Mouse (Mus musculus): ENCODE data around the gene Tgm4.

Gene Tgm4

GRCm38 (mm10) chr9:123107186-123107585 is 72.7 kb downstream of the Tgm4 start:
- no peak for DNase-seq (ENCODE audit: low spot score)

GRCm38 (mm10) chr9:123109188-123109587 is 74.7 kb downstream of the Tgm4 start:
- DNase-seq (ENCODE audit: low spot score), result no peak

GRCm38 (mm10) chr9:123111751-123112221 is 77.3 kb downstream of the Tgm4 start:
- DNase-seq (ENCODE audit: low spot score), result no peak

GRCm38 (mm10) chr9:123112805-123113521 is 78.4 kb downstream of the Tgm4 start, which contains the start of the genes Zdhhc3 and Exosc7:
Gene Zdhhc3, minus strand, starts transcription at chr9:123113205.
Gene Exosc7, plus strand, starts transcription at chr9:123113215.
- peak; percentile 90 for DNase-seq (ENCODE audit: low spot score)

- no peak for DNase-seq (ENCODE audit: low spot score)
Observed at GRCm38 (mm10) chr9:123113931-123114330, 79.4 kb downstream of the Tgm4 start.

GRCm38 (mm10) chr9:123115566-123115965 is 81.0 kb downstream of the Tgm4 start:
- DNase-seq (ENCODE audit: low spot score), result no peak
